Mouse (Mus musculus): ENCODE measurements around the gene Adgrl2.

Gene Adgrl2

DNA sequence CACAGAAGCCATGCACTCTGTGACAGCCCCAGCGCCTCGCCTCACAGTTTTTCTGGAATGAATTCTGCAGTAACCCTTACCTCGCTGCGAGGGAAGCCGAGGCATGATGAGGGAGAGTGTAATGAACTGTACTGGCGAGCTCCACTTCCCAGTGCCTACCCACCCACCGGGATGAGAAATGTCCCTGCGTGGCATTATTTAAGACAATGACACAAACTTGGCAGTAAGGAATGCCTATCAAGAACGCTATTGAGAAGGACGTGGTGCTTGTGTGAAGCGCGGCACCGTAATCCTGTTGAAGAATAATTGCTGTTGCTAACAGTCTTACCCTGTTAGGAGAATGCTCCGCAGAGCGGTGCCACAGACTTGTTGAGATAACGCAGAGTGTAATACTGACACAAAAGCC is 13.2 kb downstream of the Adgrl2 start:
- DNase-seq (ENCODE audit: low spot score in 2 of 2) = no peak

DNA sequence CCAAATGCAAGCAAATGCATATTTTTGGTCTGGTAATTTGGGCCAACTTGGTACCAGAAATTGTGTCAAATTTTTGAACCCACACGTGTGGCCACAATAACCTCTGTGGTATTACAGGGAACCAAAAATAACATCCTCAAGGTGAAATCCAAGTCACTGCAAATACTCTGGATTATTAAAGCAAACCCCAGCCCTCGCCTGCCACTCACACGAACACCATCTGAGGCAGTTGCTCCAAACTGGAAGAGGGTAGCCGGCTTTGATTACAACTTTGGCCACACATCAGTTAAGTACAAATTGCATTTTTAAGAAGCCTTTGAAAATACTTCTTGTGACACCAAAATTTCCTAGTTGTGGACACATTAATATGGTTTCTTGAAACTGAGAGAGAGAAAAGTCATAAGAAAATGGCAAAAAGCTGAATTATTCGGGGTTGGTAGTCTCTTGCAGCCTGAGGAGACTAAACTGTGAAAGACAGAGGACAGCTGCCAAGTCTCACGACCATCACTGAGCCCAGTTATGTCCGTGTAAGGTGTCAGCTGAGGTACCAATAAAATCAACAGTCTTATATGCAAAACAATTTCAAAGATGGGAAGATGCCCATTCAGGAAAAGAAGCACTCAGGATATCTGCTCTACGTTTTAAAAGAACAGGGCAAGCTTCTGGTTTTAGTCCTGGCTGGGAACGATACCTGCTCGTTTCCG is 18.3 kb downstream of the Adgrl2 start:
- no peak for DNase-seq (ENCODE audit: low spot score in 2 of 2)

GRCm38 (mm10) chr3:148964991-148965605 is 25.3 kb downstream of the Adgrl2 start:
- no peak for DNase-seq (ENCODE audit: low spot score in 2 of 2)

- DNase-seq (ENCODE audit: low spot score in 2 of 2) = no peak
Observed at GRCm38 (mm10) chr3:148963381-148964044, 26.8 kb downstream of the Adgrl2 start.

DNA sequence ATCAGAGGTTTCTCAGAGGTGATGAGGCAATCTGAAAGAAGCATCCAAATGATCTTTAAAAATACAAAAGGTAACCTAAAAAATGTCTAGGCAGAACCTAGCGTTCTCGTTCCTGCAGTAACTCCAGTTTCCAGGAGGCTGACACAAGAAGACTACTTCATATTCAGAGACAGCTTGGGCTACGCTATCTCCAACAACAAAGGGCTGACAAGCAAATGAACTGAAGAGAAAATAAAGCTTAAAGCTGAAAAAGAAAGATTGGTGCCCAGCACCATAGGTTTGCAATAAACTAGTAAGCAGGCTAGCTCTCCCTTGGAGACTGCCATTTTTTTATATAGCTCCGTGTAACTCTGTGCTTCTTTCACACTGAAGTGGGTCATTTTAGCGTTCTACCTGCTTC is 28.7 kb downstream of the Adgrl2 start:
- DNase-seq (ENCODE audit: low spot score in 2 of 2) = no peak

- no peak for DNase-seq (ENCODE audit: low spot score in 2 of 2)
Observed at GRCm38 (mm10) chr3:148960751-148961289, 29.5 kb downstream of the Adgrl2 start.

DNA sequence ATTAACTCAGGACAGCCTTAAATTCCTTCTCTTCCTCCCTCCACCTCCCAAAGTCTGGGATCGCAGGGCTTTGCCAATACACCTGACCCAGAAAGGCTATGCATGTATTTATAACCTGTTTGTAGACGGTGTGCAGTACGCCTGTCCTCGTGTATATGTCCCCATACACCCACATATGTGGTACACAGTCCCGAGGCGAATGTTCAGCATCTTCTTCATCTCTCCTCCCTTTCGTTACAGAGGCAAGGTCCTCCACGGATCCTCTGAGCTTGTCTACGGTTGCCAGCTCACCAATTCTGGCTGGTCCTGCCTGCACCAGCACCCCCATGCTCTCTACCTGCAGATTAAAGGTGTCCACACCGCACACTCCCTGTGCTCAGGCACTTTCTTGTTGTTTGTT is 30.1 kb downstream of the Adgrl2 start:
- DNase-seq (ENCODE audit: low spot score in 2 of 2) = no peak

DNA sequence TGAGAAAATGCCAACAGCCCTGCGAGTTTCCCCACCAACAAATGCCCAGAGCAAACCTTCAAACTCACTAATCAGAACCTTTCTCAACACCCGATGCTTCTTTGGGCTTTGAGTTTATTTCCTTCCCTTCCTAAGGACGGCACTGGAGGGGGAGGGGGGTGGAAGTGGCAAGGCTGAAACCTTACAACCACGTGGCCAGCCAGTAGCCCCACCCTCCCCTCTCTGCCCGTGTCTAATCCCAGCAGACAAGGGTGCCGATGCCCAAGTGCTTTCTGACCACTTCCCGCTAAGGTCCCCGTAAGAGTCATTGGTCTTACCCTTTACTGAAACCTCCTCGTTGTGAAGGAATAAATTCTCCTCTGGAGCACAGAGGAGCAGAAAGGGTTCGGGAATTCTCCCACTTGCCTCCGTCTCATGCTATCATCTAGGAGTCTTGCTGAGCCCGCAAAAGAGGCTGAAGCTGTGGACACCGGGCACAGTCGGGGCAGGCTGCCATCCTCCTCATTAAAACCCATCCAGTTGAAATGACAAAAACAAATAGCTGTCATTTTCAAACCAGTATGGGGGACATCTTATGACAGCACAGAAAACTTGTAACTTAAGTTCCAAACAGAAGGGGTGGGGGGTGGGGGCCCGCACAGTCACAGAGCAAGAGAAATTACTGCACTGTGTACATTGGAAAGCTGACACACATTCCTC is 30.9 kb downstream of the Adgrl2 start:
- DNase-seq (ENCODE audit: low spot score in 2 of 2) = no peak

- DNase-seq (ENCODE audit: low spot score in 2 of 2) = no peak
Observed at GRCm38 (mm10) chr3:148958714-148959113, 31.6 kb downstream of the Adgrl2 start.

GRCm38 (mm10) chr3:148958185-148958584 is 32.2 kb downstream of the Adgrl2 start:
- DNase-seq (ENCODE audit: low spot score in 2 of 2) = no peak

DNA sequence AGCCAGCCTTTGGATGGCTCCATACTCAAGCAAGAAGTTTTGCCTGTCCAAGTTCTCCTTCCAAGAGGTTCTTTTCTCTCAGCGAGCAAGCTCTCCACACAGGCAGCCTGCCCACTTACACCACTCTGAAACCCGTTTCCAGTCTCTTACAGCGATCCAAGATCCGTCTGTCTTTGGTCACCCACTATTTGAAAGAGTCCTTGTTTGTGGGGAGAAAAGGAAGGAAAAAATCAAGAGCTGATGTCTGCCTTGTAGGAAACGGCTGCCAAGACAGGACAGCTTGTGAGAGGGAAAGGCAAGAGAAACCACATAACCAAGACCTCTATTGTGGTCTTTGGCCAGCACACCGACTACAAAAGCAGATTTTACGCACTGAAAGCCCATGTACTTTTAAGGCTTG is 33.5 kb downstream of the Adgrl2 start:
- no peak for DNase-seq (ENCODE audit: low spot score in 2 of 2)

- no peak for DNase-seq (ENCODE audit: low spot score in 2 of 2)
Observed at GRCm38 (mm10) chr3:148949796-148950195, 40.6 kb downstream of the Adgrl2 start.

DNA sequence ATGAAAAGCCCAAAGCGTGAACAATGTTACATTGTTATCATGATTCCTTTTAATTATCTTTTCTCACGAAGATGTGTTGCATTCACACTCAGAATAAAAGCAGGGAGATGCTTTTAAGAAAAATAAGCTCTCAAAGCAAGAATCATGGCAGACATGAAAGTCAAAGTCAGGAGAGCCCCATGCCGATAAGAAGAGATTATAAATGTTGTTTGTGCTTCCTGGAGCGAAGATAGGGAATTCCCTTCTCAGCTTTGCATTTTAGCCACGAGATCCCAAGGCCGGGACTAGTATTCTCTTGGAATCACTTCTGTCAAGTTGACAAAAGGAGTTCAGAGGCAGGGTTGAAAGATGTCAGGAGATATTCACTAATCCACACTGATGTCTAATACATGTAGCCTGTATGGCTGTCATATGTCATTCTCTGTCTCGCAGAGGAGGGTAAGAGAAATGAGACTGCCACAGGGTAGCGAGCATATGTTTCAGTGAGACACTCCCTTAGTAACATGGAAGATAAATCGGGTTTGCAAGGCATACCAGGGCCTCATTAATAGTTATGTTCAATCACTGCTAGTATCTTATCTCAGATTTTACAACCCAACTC is 42.5 kb downstream of the Adgrl2 start:
- DNase-seq (ENCODE audit: low spot score in 2 of 2) = no peak

DNA sequence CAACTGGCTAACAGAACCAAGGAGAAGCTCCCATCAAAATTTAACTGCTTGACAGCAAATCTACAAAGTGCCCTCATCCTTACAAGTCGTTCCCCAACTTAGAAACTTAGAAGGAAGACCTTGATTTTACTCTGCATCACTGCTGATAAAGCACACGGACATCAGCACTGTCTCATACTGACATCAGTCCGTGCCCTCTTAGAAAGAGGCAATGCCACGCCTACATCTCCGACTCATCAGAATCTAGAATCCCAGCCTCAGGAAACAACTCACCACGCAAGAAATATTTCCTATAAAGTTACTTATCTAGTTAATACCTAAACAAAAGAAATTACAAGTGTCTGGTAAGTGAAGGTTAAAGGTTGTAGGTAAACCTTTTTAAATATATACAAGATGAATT is 43.1 kb downstream of the Adgrl2 start:
- no peak for DNase-seq (ENCODE audit: low spot score in 2 of 2)

DNA sequence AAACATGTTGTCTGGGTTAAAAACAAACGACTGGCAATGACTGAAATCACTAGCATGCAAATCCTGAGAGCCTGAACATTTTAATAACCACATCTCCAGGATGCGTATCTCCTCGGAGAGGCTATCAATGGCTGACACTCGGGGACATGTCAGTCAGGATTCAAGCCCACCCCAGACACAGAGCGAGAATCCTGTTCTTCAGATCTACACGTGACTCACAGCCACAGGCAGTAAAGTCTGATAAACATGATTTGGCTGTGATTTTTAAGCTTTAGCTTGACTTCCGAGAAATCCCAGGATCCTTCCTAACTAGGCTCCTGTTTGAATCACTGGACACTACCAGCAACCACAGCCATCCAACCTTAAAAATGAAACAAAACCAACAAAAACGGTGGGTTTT is 44.8 kb downstream of the Adgrl2 start:
- DNase-seq (ENCODE audit: low spot score in 2 of 2) = no peak

DNA sequence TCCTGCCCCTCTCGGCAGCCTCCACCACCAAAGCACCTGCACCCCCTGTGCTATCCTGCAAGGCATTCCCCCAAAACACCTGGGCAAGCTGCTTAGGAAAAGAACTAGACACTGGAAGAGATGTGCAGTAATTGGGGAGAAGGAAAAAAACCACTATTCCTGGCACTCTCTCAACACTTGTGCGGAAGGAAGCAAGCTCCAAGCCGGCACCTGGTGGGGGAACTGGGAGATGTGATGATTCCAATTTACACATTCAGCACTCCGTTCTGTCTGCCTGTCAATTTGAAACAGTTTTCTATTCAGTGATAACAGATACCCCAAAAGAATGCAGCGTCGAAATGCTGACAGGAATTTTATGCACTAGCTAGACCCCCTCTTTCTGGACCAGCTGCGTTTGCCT is 50.9 kb downstream of the Adgrl2 start:
- DNase-seq (ENCODE audit: low spot score in 2 of 2) = no peak

DNA sequence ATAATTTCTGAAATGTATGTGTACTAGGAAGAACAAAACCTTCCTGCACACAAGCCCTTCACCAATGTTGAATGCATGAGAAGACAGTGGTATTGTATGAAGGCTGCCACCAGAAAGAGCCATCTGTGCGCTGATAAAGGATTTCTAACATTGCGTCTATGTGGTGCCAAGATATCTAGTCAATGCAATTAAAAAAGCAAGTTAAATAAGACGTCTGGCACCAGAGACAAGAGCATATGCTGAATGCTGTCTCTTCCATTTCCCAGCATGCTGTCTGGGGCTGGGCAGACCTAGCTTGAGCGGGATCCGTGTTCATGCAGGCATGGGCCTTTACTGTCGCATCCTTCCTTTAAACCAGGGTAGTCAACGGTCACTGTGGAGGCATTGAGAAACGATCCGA is 55.3 kb downstream of the Adgrl2 start:
- no peak for DNase-seq (ENCODE audit: low spot score in 2 of 2)

- no peak for DNase-seq (ENCODE audit: low spot score in 2 of 2)
Observed at GRCm38 (mm10) chr3:148934279-148934678, 56.1 kb downstream of the Adgrl2 start.

DNA sequence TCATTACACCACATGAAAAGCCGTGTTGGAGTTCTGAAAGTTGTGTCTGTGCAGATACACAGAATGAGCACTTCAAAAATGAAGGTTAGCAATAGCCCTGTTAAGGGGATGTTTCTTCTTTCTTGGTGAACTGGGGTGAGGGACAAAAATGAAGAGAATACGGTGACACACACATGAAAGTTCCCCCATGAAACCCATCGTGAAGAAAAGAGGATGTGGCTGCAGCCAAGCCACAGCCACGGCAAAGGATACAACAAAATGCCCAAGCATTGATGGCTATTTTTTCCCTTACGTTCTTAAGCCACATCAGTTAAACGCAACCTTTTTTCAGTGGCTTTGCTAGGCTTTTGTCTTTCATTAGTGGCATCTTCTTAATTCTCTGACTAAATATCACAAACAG is 57.2 kb downstream of the Adgrl2 start:
- no peak for DNase-seq (ENCODE audit: low spot score in 2 of 2)

GRCm38 (mm10) chr3:148930913-148931312 is 59.4 kb downstream of the Adgrl2 start:
- DNase-seq (ENCODE audit: low spot score in 2 of 2) = no peak

- no peak for DNase-seq (ENCODE audit: low spot score in 2 of 2)
Observed at GRCm38 (mm10) chr3:148926330-148926729, 64.0 kb downstream of the Adgrl2 start.

DNA sequence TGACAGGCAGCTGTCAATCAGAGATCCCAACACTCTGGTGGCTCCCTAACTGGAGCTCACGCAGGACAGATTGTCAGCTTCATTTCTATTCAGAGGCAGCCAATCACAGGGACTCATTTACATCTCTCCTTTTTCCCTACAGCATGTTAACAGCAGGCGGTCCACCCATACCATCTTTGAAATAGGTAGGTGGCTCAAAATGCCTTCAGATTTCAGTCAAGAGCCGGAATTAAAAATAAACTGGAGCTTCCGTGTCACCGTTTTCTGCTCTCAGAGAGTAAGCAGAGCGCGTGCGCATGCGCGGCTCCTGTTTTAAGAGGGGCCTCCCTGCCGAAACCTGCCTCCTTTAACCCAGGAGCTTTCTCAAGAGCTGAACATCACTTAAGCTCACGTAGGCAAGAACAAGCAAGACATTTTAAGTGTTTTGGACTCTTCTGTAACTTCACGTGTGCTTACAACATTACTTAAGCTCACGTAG is 67.7 kb downstream of the Adgrl2 start:
- no peak for DNase-seq (ENCODE audit: low spot score in 2 of 2)

Data from thymus, postnatal 10 days (tissue).